Mouse (Mus musculus) forebrain, embryonic 12.5 days (tissue): Measurements from ENCODE around the gene Socs3. TPM values are rescaled to one million over a fixed set of nuclear protein-coding genes. Genes with fewer than 3 reads are reported as not detected.

Experiments
- ATAC-seq: fragments of 200-750 bp; cut with Nextera tagmentation; 2 replicates; pipeline ENCODE4 v1.8.0; 2017; ENCODE audit warnings: moderate TSS enrichment; ENCODE audit not compliant: low FRiP score
- H3K27ac ChIP-seq: fragments of 300-500 bp; sonication (generic); 2 replicates; pipeline ENCODE4 v1.5.1; 2016; ENCODE audit warnings: mild to moderate bottlenecking
- H3K27me3 ChIP-seq: fragments of 300-500 bp; sonication (generic); 2 replicates; pipeline ENCODE4 v1.6.1; 2016; ENCODE audit warnings: mild to moderate bottlenecking
- H3K36me3 ChIP-seq: fragments of 300-500 bp; sonication (generic); replicated peaks from 2 replicates; pipeline ENCODE4 v1.6.1; 2016; ENCODE audit warnings: mild to moderate bottlenecking
- H3K4me1 ChIP-seq: fragments of 300-500 bp; sonication (generic); 2 replicates; pipeline ENCODE4 v1.6.1; 2016
- H3K4me2 ChIP-seq: fragments of 300-500 bp; sonication (generic); 2 replicates; pipeline ENCODE4 v1.6.1; 2016; ENCODE audit warnings: mild to moderate bottlenecking, moderate library complexity
- H3K4me3 ChIP-seq: fragments of 300-500 bp; sonication (generic); replicated peaks from 2 replicates; pipeline ENCODE4 v1.5.1; 2016; ENCODE audit warnings: mild to moderate bottlenecking
- H3K9ac ChIP-seq: fragments of 300-500 bp; sonication (generic); 2 replicates; pipeline ENCODE4 v1.6.1; 2016; ENCODE audit warnings: mild to moderate bottlenecking
- H3K9me3 ChIP-seq: fragments of 300-500 bp; sonication (generic); 2 replicates; pipeline ENCODE4 v1.6.1; 2016
- WGBS: fragments of 180-500 bp; shearing (Covaris S2); methylation state at CpG from one replicate; pipeline ENCODE4 v1.1.7; 2016; 5-methylcytosine and 5-hydroxymethylcytosine counted together
- polyA plus RNA-seq: library from polyadenylated mRNA; unstranded; fragments of >200 nt; fragmentation: Nextera tagmentation; extraction: Ambion mirVana; gene quantifications from 2 replicates; pipeline ENCODE4 v1.2.1, GENCODE M21; 2016

Socs3 gene
- polyA plus RNA-seq, 1 experiment from 2014 or later = 14.7 TPM

DNA sequence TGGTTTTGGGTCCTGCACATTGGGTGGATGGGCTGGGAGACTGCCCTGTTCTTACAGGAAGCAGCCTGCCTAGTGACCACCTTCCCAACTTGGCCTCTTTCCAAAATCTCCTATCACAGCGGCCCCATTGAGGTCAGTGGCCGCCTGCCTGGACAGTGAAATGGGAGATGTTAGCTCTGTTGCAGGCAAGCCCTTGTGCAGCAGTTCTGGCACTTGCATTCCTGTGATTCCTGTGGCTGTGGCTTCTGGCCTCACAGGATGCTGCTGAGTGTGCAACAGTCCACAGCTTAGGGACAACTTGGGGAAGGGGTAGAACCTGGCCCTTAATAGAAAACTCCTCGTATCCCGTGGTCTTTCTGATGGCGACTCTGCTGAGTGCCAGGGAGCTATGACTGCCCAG, 33.9 kb upstream of the Socs3 start:
- Histone ChIP-seq H3K4me3 (no peak overlapping the region), H3K27ac (no peak overlapping the region), H3K4me2 (no peak overlapping the region), H3K9me3 (no peaks in the 10 kb centered on the region), H3K4me1 (peaks cover 12% of the 10 kb centered on the region), H3K9ac (no peak overlapping the region), H3K27me3 (no peaks in the 10 kb centered on the region), H3K36me3 (peaks cover 79% of the 10 kb centered on the region)
- 83% methylated on average over 5 of the region's 5 CpGs for WGBS
- ATAC-seq = no peak

DNA sequence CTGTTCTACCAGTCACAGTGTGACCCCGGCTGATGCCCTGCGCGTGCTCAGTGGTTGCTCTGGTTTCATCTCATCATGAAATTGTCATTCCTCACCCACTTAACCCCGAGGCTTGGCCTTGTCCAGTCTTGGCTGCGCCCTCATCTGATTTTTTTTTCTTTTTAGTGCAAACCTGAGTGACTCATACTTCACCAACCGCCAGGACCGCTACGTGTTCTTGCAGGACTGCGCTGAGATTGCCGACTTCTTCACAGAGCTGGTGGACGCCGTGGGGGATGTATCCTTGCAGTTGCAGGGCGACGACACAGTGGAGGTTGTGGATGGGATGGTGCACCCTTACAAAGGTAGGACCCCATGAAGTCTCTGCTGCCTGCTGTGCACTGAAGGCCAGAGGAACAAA, 33.3 kb upstream of the Socs3 start:
- no peaks in the 10 kb centered on the region for H3K27me3 ChIP-seq
- peaks cover 15% of the 10 kb centered on the region for H3K4me1 ChIP-seq
- 96% methylated on average over 14 of the region's 14 CpGs for WGBS
- peaks cover 84% of the 10 kb centered on the region for H3K36me3 ChIP-seq
- no peaks in the 10 kb centered on the region for H3K9me3 ChIP-seq
- no peak overlapping the region for H3K4me2 ChIP-seq
- H3K27ac ChIP-seq = no peak overlapping the region
- H3K4me3 ChIP-seq = no peak overlapping the region
- no peak overlapping the region for H3K9ac ChIP-seq
- no peak for ATAC-seq

DNA sequence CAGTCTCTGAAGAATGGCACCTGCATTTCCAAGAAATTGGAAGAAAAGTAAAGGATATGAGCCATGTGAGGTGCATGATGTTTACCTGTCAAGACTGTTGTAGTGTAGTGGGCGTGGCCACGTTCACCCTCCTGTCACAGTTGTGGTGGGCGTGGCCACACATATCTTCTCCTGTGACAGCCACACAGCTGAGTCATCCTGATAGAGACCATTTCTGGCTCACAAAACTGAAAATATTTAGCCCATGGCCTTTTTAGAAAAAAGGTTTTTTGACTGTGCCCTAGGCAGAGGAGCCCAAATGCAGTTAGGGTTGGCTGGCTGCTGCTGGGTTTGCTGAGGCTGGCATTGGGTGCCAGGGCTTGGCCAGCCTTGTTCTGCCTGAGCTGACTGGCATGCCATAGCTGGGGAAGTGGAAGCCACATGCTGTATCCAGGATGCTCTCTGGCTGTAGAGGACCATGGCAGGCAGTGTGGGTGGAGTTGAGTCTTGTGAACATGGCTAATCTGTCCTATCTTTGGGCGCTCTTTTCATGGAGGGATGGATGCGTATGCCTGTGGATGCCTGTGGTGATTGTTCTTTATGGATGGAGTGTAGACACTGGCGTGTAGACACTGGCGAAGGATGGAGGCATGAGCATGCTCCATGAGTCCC, 30.8 kb upstream of the Socs3 start:
- Histone ChIP-seq H3K4me3 (no peak overlapping the region), H3K27me3 (no peaks in the 10 kb centered on the region), H3K4me1 (0 out of 2 replicates have a peak, but pooled peaks cover 5% of the 10 kb centered on the region), H3K4me2 (no peak overlapping the region), H3K27ac (0 out of 2 replicates have a peak overlapping the region, but pooled peaks have one; percentile 42), H3K9me3 (no peaks in the 10 kb centered on the region), H3K9ac (no peak overlapping the region), H3K36me3 (peaks cover 73% of the 10 kb centered on the region)
- 95% methylated on average over 7 of the region's 7 CpGs for WGBS
- no peak for ATAC-seq

DNA sequence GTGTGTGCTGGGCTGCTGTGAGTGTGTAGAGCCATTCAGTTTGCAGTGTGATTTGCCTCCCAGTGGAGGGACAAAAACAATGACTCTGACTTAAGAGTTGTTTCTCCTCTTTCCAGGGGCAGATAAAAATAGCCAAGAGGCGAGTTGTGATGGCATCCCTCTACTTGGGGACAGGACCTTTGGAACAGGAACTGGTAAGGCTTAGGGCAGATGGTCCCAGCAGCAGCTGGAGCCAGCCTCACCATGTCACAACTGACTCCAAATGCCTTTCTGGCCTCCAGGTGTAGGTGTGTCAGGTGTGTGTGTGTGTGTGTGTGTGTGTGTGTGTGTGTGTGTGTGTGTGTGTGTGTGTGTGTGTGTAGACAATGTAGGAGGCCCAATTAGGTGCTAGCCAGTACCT, 30.2 kb upstream of the Socs3 start:
- WGBS = 74% methylated on average over 1 of the region's 1 CpGs
- Histone ChIP-seq H3K4me3 (no peak overlapping the region), H3K9ac (no peak overlapping the region), H3K9me3 (no peaks in the 10 kb centered on the region), H3K4me2 (no peak overlapping the region), H3K4me1 (peaks cover 5% of the 10 kb centered on the region; the same call in 1 of the 2 replicates), H3K27me3 (no peaks in the 10 kb centered on the region), H3K36me3 (peaks cover 66% of the 10 kb centered on the region), H3K27ac (no peak overlapping the region)
- no peak for ATAC-seq

DNA sequence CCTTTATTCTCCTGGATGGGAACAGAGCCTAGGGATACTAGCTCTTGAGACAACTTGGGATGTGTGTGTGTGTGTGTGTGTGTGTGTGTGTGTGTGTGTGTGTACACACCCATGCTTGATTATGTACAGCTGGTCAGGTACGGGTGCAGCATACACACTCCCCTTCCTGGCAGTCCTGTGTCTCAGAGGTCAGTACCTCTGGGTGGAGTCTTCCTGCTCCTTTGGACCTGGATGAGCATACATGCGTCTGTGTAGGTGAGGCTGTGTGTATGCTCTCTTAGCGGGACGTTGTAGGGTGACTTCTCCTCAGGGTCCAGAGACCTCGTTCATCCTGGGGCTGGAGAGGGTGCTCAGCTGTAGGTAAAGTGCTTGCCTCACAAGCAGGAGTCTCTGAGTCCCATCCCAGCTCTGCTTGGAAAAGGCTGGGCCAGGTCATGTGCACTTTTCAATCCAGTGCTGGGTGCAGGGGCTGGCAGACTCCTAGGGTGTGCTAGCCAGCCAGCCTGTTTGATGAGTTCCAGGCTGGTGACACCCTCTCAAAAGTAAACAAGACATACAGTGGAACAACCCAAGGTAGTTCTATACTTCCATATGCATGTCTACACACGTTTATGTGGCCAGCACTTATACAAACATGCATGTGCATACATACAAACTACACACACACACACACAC, 29.6 kb upstream of the Socs3 start:
- Histone ChIP-seq H3K27me3 (no peaks in the 10 kb centered on the region), H3K27ac (no peak overlapping the region), H3K9ac (no peak overlapping the region), H3K4me2 (no peak overlapping the region), H3K4me1 (peaks cover 5% of the 10 kb centered on the region; the same call in 1 of the 2 replicates), H3K9me3 (no peaks in the 10 kb centered on the region), H3K4me3 (no peak overlapping the region), H3K36me3 (peaks cover 60% of the 10 kb centered on the region)
- ATAC-seq = no peak
- WGBS = 89% methylated on average over 6 of the region's 6 CpGs

DNA sequence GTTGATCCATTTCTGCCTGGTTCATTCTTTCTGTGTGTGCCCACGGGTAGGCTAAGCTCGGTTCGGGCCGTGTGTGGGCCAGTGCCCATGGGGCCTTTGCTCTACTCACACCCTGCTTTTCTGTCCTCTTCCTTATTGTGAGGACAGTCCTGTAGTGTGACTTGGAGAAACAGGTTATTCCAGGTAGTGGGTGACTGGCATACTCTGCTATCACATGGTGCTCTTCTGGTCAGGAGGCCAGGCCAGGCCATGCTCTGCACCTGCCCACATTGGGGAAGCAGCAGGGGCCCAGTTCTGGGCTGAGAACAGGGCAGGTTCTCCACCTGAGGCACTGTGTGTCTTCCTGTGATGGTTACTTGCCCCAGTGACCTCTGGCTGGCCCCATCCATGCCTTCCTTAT, 28.5 kb upstream of the Socs3 start:
- Histone ChIP-seq H3K4me2 (no peak overlapping the region), H3K36me3 (peaks cover 49% of the 10 kb centered on the region), H3K4me3 (no peak overlapping the region), H3K4me1 (peaks cover 12% of the 10 kb centered on the region; the same call in 1 of the 2 replicates), H3K27me3 (no peaks in the 10 kb centered on the region), H3K9ac (no peak overlapping the region), H3K27ac (no peak overlapping the region), H3K9me3 (no peaks in the 10 kb centered on the region)
- 95% methylated on average over 4 of the region's 4 CpGs for WGBS
- no peak for ATAC-seq

DNA sequence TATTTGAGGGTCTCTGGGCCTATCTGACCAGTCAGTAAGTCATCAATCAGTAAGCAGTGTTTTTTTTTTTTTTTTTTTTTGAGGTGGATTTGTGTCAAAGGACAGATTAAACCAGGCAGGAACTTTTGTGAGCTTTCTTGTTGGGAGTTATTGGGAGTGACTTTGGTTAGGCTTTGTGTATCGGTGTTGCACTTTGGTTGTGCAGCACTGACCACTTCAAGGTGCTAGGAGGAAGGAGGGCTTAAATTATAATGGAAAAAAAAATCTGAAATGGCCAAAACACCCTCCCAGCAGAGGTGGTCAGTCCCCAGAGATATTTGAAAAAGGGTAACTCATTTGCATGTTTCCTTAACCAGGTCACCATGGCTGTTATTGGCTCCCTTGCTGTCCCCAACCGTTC, 27.2 kb upstream of the Socs3 start:
- Histone ChIP-seq H3K4me2 (no peak overlapping the region), H3K4me3 (no peak overlapping the region), H3K36me3 (peaks cover 38% of the 10 kb centered on the region), H3K27ac (no peak overlapping the region), H3K9ac (no peak overlapping the region), H3K27me3 (no peaks in the 10 kb centered on the region), H3K4me1 (peaks cover 20% of the 10 kb centered on the region; the same call in 1 of the 2 replicates), H3K9me3 (no peaks in the 10 kb centered on the region)
- ATAC-seq = no peak
- 99% methylated on average over 2 of the region's 2 CpGs for WGBS

DNA sequence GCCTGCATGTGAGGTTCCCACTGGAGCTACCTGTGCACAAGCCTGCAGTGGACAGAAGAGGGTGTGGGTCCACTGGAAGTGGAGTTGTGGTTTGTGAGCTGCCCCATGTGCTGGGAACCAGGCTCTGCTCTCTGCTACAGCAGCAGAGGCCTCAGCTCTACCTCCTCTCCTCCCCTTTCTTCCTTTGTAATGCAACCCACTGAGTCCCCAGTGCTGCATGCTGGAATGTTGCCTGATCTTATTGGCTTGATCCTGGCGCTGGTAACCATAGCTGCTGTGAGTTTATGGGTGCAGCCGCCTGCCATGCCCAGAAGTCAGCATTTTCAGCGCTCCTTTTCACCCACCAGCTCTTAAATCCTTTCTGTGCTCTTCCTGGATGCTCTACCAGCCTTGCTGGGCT, 26.2 kb upstream of the Socs3 start:
- Histone ChIP-seq H3K9ac (no peak overlapping the region), H3K9me3 (no peaks in the 10 kb centered on the region), H3K4me3 (no peak overlapping the region), H3K4me2 (no peak overlapping the region), H3K36me3 (peaks cover 28% of the 10 kb centered on the region), H3K27ac (no peak overlapping the region), H3K4me1 (peaks cover 29% of the 10 kb centered on the region; the same call in 1 of the 2 replicates), H3K27me3 (no peaks in the 10 kb centered on the region)
- no peak for ATAC-seq
- WGBS = 18% methylated on average over 3 of the region's 3 CpGs

DNA sequence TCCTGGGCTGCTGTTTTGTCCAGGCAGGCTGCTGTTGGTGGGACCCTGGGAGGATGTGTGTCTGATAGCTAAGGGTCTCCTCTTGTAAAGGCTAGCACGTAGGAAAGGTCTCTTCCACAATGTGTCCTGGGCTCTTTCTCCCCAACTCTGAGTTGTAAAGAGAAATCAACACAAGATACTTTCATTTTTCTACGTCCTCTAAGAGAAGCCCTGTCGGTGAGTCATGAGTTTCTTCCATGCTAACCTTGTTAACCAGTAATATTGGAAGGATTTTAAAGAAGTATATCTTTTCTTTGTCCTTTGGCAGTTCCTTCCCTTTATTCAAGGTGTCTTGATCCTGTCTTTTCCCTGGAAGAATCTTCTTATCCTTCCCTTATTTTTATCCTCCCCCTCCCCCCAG, 25.8 kb upstream of the Socs3 start:
- Histone ChIP-seq H3K36me3 (peaks cover 24% of the 10 kb centered on the region), H3K9me3 (no peaks in the 10 kb centered on the region), H3K9ac (no peak overlapping the region), H3K4me3 (no peak overlapping the region), H3K4me1 (peaks cover 33% of the 10 kb centered on the region; the same call in 1 of the 2 replicates), H3K27me3 (no peaks in the 10 kb centered on the region), H3K27ac (no peak overlapping the region), H3K4me2 (no peak overlapping the region)
- WGBS = 64% methylated on average over 3 of the region's 3 CpGs
- ATAC-seq = no peak

DNA sequence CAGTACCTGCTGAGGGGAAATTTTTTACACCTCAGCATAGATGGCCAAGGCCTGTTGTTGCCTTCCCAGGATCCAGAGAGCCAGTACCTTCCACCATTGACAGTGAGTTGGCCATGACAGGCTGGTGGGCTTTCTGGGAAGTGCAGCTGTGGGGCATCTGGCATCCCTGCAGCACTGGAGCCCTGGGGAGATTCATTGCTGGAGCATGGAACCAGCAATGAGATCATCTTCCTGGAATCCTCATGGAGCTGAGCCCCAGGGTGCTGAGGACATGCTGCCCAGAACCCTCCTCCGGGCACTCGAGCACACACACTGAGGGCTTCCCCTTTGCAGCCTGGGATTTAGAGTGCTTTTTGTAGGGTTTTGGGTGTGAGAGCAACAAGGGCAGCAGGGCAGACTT, 25.4 kb upstream of the Socs3 start:
- WGBS = 60% methylated on average over 2 of the region's 2 CpGs
- H3K27me3 ChIP-seq = no peaks in the 10 kb centered on the region
- peaks cover 37% of the 10 kb centered on the region; the same call in 1 of the 2 replicates for H3K4me1 ChIP-seq
- H3K9ac ChIP-seq = no peak overlapping the region
- H3K36me3 ChIP-seq = peaks cover 20% of the 10 kb centered on the region
- no peak overlapping the region for H3K4me2 ChIP-seq
- H3K4me3 ChIP-seq = no peak overlapping the region
- no peak for ATAC-seq
- H3K9me3 ChIP-seq = no peaks in the 10 kb centered on the region
- no peak overlapping the region for H3K27ac ChIP-seq

DNA sequence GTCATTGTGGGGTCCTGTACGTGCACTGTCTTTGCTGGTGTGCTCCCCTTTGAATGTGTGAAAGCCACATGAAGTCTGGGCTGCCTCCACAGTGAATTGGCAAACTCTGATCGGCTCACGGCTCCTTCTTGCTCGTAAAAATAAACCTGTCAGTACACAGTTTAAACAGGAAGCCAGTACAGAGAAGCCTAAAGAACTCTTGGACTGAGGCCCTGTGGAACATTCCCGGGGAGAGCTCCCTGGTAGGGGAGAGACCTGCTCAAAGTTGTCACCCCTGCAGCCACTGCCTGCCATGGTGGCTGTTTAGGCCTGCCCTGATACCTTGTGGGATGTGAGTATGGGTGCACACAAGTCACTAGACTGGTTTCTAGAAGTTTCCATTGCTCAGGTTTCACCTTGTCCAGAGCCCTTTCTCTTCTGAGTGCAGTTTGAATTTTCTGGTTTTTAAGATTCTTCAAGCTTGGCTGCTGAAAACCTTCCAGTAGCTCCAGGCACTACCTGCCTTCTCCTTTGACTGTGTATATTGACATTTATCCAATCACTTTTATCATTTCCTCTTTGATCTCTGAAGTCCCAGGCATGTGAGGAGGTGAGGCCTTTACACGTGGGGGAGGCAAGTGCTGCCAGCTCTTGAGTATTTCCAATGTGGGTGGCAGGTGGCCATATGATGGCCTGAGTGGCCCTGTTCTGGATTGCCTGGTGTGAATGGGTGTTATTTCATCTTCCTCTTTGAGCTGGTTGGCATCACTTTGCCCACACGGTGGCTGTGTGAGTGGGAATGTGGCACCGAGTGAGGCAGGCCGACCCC, 24.6 kb upstream of the Socs3 start:
- H3K27me3 ChIP-seq = no peaks in the 10 kb centered on the region
- peaks cover 45% of the 10 kb centered on the region; the same call in 1 of the 2 replicates for H3K4me1 ChIP-seq
- no peak overlapping the region; the same call in 1 of the 2 replicates for H3K9ac ChIP-seq
- H3K4me3 ChIP-seq = no peak overlapping the region
- no peaks in the 10 kb centered on the region for H3K9me3 ChIP-seq
- no peak overlapping the region for H3K27ac ChIP-seq
- WGBS = 85% methylated on average over 9 of the region's 9 CpGs
- no peak overlapping the region for H3K4me2 ChIP-seq
- no peak for ATAC-seq
- H3K36me3 ChIP-seq = peaks cover 13% of the 10 kb centered on the region
